Mouse (Mus musculus): ENCODE measurements at regions not wholly inside any gene's neighbourhood (a gene's known extent, or its start where the extent isn't known, plus 50 kb on each side); places are given as distances from the start of the nearest gene placed in this dataset.

GRCm38 (mm10) chr7:114345860-114346259 lies 69.2 kb upstream of the Pde3b start:
- no peak overlapping the region for H3K9ac ChIP-seq (ENCODE audit: low read depth, low read length)
- H3K9me3 ChIP-seq (replicated peaks; ENCODE audit: control insufficient read depth, low read length): no peaks in the 10 kb centered on the region
- WGBS (ENCODE audit: insufficient replicate concordance): 63% methylated on average over 3 of the region's 3 CpGs
- no peaks in the 10 kb centered on the region for H3K27me3 ChIP-seq (ENCODE audit: control insufficient read depth, insufficient read depth, low read depth, low read length)
- no peaks in the 10 kb centered on the region for H3K4me1 ChIP-seq (ENCODE audit: control insufficient read depth, low read depth, low read length)
- no peak overlapping the region for H3K4me2 ChIP-seq (ENCODE audit: low read depth, low read length)
- ATAC-seq (ENCODE audit: low read depth): no peak
- no peaks in the 10 kb centered on the region for H3K36me3 ChIP-seq (ENCODE audit: control insufficient read depth, insufficient read depth)
- H3K27ac ChIP-seq (ENCODE audit: low read length): no peak overlapping the region
- no peak overlapping the region for H3K4me3 ChIP-seq (ENCODE audit: low read depth, low read length)

DNA sequence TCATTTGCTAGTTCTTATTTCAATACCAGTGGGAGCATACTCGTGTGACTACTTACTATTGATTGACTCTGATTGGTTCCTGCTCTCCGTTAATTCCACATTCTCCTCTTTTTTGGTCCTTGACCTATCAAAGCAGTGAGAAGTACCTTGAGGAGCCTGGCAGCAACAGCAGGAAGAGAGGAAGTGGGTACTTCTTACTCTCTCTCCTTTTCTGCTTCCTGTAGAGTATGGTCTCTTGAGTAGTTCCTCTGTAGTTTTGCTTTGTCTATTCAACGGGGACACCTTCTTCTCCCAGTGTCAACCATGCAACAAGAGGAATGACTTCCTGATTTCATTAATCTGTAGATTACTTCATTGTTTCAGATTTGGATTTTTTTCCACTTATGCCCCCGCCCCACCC lies 68.1 kb upstream of the Pde3b start:
- H3K9ac ChIP-seq (ENCODE audit: low read depth, low read length): no peak overlapping the region
- no peak overlapping the region for H3K27ac ChIP-seq (ENCODE audit: low read length)
- H3K9me3 ChIP-seq (replicated peaks; ENCODE audit: control insufficient read depth, low read length): no peaks in the 10 kb centered on the region
- H3K36me3 ChIP-seq (ENCODE audit: control insufficient read depth, insufficient read depth): no peaks in the 10 kb centered on the region
- 38% methylated on average over 4 of the region's 4 CpGs for WGBS (ENCODE audit: insufficient replicate concordance)
- no peak overlapping the region for H3K4me2 ChIP-seq (ENCODE audit: low read depth, low read length)
- ATAC-seq (ENCODE audit: low read depth): no peak
- no peaks in the 10 kb centered on the region for H3K4me1 ChIP-seq (ENCODE audit: control insufficient read depth, low read depth, low read length)
- no peaks in the 10 kb centered on the region for H3K27me3 ChIP-seq (ENCODE audit: control insufficient read depth, insufficient read depth, low read depth, low read length)
- H3K4me3 ChIP-seq (ENCODE audit: low read depth, low read length): no peak overlapping the region

DNA sequence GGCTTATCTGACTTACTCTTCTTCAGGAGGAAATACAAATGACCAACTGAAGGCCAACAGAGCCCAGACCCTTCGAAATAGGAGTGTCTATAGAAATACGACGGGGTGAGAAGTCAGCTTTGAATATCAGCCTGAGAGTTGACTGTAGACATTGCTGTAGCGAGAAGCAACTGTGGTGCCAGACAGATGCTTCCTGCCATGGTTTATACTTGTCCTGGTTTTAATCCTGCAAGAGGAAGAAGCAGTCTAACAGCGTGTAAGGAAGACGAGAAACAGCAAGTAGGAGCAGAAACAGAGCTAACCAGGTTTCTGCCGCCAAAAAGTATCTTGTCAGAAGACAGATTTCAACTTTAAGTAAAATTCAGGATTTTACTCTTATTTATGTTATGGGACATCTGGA lies 64.1 kb upstream of the Pde3b start:
- Histone ChIP-seq H3K9ac (ENCODE audit: low read depth, low read length) (no peak overlapping the region), H3K4me1 (ENCODE audit: control insufficient read depth, low read depth, low read length) (no peaks in the 10 kb centered on the region), H3K4me3 (ENCODE audit: low read depth, low read length) (no peak overlapping the region), H3K36me3 (ENCODE audit: control insufficient read depth, insufficient read depth) (no peaks in the 10 kb centered on the region), H3K27me3 (ENCODE audit: control insufficient read depth, insufficient read depth, low read depth, low read length) (no peaks in the 10 kb centered on the region), H3K4me2 (ENCODE audit: low read depth, low read length) (no peak overlapping the region), H3K27ac (ENCODE audit: low read length) (no peak overlapping the region), H3K9me3 (replicated peaks; ENCODE audit: control insufficient read depth, low read length) (no peaks in the 10 kb centered on the region)
- ATAC-seq (ENCODE audit: low read depth): no peak
- 27% methylated on average over 7 of the region's 7 CpGs for WGBS (ENCODE audit: insufficient replicate concordance)

GRCm38 (mm10) chr7:114356381-114356780 lies 58.7 kb upstream of the Pde3b start:
- Histone ChIP-seq H3K4me2 (ENCODE audit: low read depth, low read length) (0 out of 2 replicates have a peak overlapping the region, but pooled peaks have one; percentile 24), H3K27me3 (ENCODE audit: control insufficient read depth, insufficient read depth, low read depth, low read length) (no peaks in the 10 kb centered on the region), H3K36me3 (ENCODE audit: control insufficient read depth, insufficient read depth) (no peaks in the 10 kb centered on the region), H3K9me3 (replicated peaks; ENCODE audit: control insufficient read depth, low read length) (no peaks in the 10 kb centered on the region), H3K4me1 (ENCODE audit: control insufficient read depth, low read depth, low read length) (peaks cover 3% of the 10 kb centered on the region), H3K27ac (ENCODE audit: low read length) (peak overlapping the region; percentile 57; the same call in 1 of the 2 replicates), H3K4me3 (ENCODE audit: low read depth, low read length) (no peak overlapping the region), H3K9ac (ENCODE audit: low read depth, low read length) (no peak overlapping the region)
- 15% methylated on average over 2 of the region's 2 CpGs for WGBS (ENCODE audit: insufficient replicate concordance)
- peak; percentile 70 for ATAC-seq (ENCODE audit: low read depth)

DNA sequence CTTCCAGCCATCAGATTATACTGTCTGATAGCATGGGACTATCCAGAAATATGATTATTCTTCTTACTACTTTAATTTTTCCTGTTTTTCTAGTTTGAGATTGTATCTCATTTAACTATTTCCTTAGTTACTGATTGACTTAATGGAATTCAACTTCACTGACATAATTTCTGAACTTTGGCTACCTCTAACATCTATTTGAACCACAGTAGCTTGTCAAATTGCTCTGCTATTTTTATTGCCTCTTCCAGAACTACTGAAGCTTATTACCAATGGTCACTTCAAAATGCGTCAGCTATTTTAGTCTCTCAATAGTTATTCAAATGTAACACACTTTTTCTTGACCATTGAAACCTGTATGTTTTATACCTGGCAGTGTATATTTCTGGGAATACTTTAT lies 52.9 kb upstream of the Pde3b start:
- H3K9ac ChIP-seq (ENCODE audit: low read depth, low read length): no peak overlapping the region
- H3K9me3 ChIP-seq (replicated peaks; ENCODE audit: control insufficient read depth, low read length): no peaks in the 10 kb centered on the region
- no peak for ATAC-seq (ENCODE audit: low read depth)
- H3K27me3 ChIP-seq (ENCODE audit: control insufficient read depth, insufficient read depth, low read depth, low read length): no peaks in the 10 kb centered on the region
- 78% methylated on average over 1 of the region's 1 CpGs for WGBS (ENCODE audit: insufficient replicate concordance)
- no peaks in the 10 kb centered on the region for H3K36me3 ChIP-seq (ENCODE audit: control insufficient read depth, insufficient read depth)
- H3K4me1 ChIP-seq (ENCODE audit: control insufficient read depth, low read depth, low read length): no peaks in the 10 kb centered on the region
- H3K4me2 ChIP-seq (ENCODE audit: low read depth, low read length): no peak overlapping the region
- H3K27ac ChIP-seq (ENCODE audit: low read length): no peak overlapping the region
- no peak overlapping the region for H3K4me3 ChIP-seq (ENCODE audit: low read depth, low read length)

DNA sequence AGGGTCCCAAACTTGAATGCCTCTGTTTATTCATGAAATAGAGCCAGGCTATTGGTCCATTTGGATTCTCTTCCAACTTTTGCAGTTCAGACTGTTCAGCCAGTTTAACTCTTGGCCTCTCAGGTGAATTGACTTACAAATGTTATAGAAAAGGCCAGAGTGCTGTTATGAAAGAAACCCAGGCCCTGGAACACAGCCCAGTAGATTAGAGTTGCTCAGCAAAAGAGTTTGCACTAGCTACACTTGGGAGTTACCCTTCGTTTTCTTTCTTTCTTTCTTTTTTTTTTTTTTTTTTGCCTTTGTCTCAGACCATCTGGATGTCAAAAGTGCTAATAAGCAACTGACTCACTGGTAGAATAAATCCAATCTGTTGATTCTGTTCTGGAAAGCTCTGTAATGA lies 51.0 kb upstream of the Pde3b start:
- H3K4me2 ChIP-seq (ENCODE audit: low read depth, low read length): no peak overlapping the region
- no peaks in the 10 kb centered on the region for H3K4me1 ChIP-seq (ENCODE audit: control insufficient read depth, low read depth, low read length)
- H3K9me3 ChIP-seq (replicated peaks; ENCODE audit: control insufficient read depth, low read length): no peaks in the 10 kb centered on the region
- H3K27ac ChIP-seq (ENCODE audit: low read length): no peak overlapping the region
- no peaks in the 10 kb centered on the region for H3K36me3 ChIP-seq (ENCODE audit: control insufficient read depth, insufficient read depth)
- H3K9ac ChIP-seq (ENCODE audit: low read depth, low read length): no peak overlapping the region
- ATAC-seq (ENCODE audit: low read depth): peak; percentile 72
- 24% methylated on average over 1 of the region's 1 CpGs for WGBS (ENCODE audit: insufficient replicate concordance)
- no peaks in the 10 kb centered on the region for H3K27me3 ChIP-seq (ENCODE audit: control insufficient read depth, insufficient read depth, low read depth, low read length)
- no peak overlapping the region for H3K4me3 ChIP-seq (ENCODE audit: low read depth, low read length)
